ENCODE assay signal across 9 mouse cellular contexts in genomic region chr12:111688069-111688428, GRCm38 (mm10). TPM values are rescaled to one million over a fixed set of nuclear protein-coding genes. Genes with fewer than 3 reads are reported as not detected.
DNase-seq lines count a peak whose midpoint lies in the region; ATAC-seq and TF ChIP-seq lines count a peak whose summit lies in the region.
"Had no signal": no experiment of that assay in that cellular context is flagged by ENCODE, and none has a peak within 500 bp of the region (broad histone marks: within the 10 kb centered on the region; RNA-seq: fewer than 3 reads in every experiment).

No protein-coding gene starts in this region.

- TF ChIP-seq EP300 in lung, postnatal 0 days (IDR thresholded peaks at IDR 0.05): no peak

- no peaks in the 10 kb centered on the region for H3K9me3 ChIP-seq in heart, embryonic 12.5 days (replicated peaks)
- no peaks in the 10 kb centered on the region for H3K9me3 ChIP-seq in lung, postnatal 0 days (ENCODE audit: low read length)
- H3K9me3 ChIP-seq in hindbrain, postnatal 0 days (ENCODE audit: low read length): no peaks in the 10 kb centered on the region
- no peaks in the 10 kb centered on the region for H3K9me3 ChIP-seq in stomach, embryonic 15.5 days

- peaks cover 67% of the 10 kb centered on the region for H3K4me1 ChIP-seq in heart, embryonic 12.5 days (replicated peaks)
- peaks cover 4% of the 10 kb centered on the region; the same call in 1 of the 2 replicates for H3K4me1 ChIP-seq in lung, postnatal 0 days (ENCODE audit: insufficient read depth, low read depth, low read length)
- H3K4me1 ChIP-seq in hindbrain, postnatal 0 days (ENCODE audit: insufficient read depth, low read length): peaks cover 25% of the 10 kb centered on the region
- peaks cover 22% of the 10 kb centered on the region for H3K4me1 ChIP-seq in stomach, embryonic 15.5 days

- 19% methylated on average over 2 of the region's 2 CpGs for WGBS in heart, embryonic 12.5 days
- 20% methylated on average over 2 of the region's 2 CpGs for WGBS in lung, postnatal 0 days
- 29% methylated on average over 2 of the region's 2 CpGs for WGBS in hindbrain, postnatal 0 days
- 26% methylated on average over 2 of the region's 2 CpGs for WGBS in stomach, embryonic 15.5 days

- H3K27me3 ChIP-seq in heart, embryonic 12.5 days (replicated peaks): no peaks in the 10 kb centered on the region
- no peaks in the 10 kb centered on the region for H3K27me3 ChIP-seq in lung, postnatal 0 days (replicated peaks; ENCODE audit: insufficient read depth, low read length)
- no peaks in the 10 kb centered on the region for H3K27me3 ChIP-seq in hindbrain, postnatal 0 days (ENCODE audit: insufficient read depth, low read length)
- no peaks in the 10 kb centered on the region for H3K27me3 ChIP-seq in stomach, embryonic 15.5 days (replicated peaks)
- H3K27me3 ChIP-seq: CH12.LX had no signal

- 0 out of 2 replicates have a peak, but pooled peaks cover 4% of the 10 kb centered on the region for H3K36me3 ChIP-seq in heart, embryonic 12.5 days
- H3K36me3 ChIP-seq in lung, postnatal 0 days (ENCODE audit: insufficient read depth, low read length): no peaks in the 10 kb centered on the region
- H3K36me3 ChIP-seq in hindbrain, postnatal 0 days (ENCODE audit: insufficient read depth, low read length): no peaks in the 10 kb centered on the region
- no peaks in the 10 kb centered on the region for H3K36me3 ChIP-seq in stomach, embryonic 15.5 days

- DNase-seq in heart, postnatal 4 days: no peak
- no peak for DNase-seq in lung, postnatal 0 days (ENCODE audit: low spot score)
- no peak for DNase-seq in lung, postnatal 36 days
- DNase-seq in hindbrain, postnatal 0 days (ENCODE audit: low spot score): peak; percentile 33
- DNase-seq in adrenal gland, adult 18-20 months (ENCODE audit: low spot score in 2 of 2): no peak
- DNase-seq in layer of hippocampus, adult 8-10 months (ENCODE audit: low spot score in 2 of 2): no peak

- H3K4me2 ChIP-seq in heart, embryonic 12.5 days: peak overlapping the region; percentile 19; the same call in 1 of the 2 replicates
- no peak overlapping the region for H3K4me2 ChIP-seq in lung, postnatal 0 days (replicated peaks; ENCODE audit: low read depth, low read length)
- no peak overlapping the region for H3K4me2 ChIP-seq in hindbrain, postnatal 0 days (ENCODE audit: low read depth, low read length)
- no peak overlapping the region for H3K4me2 ChIP-seq in stomach, embryonic 15.5 days

- peak overlapping the region; percentile 91 for H3K27ac ChIP-seq in heart, embryonic 12.5 days (ENCODE audit: poor library complexity, severe bottlenecking)
- peak overlapping the region; percentile 63 for H3K27ac ChIP-seq in lung, postnatal 0 days (ENCODE audit: low read length)
- H3K27ac ChIP-seq in hindbrain, postnatal 0 days: peak overlapping the region; percentile 90
- peak overlapping the region; percentile 75; the same call in 1 of the 2 replicates for H3K27ac ChIP-seq in stomach, embryonic 15.5 days

- H3K9ac ChIP-seq in heart, embryonic 12.5 days: peak overlapping the region; percentile 60; the same call in 1 of the 2 replicates
- no peak overlapping the region for H3K9ac ChIP-seq in lung, postnatal 0 days (replicated peaks; ENCODE audit: low read depth)
- peak overlapping the region; percentile 34; the same call in 1 of the 2 replicates for H3K9ac ChIP-seq in hindbrain, postnatal 0 days (replicated peaks; ENCODE audit: low read length)
- H3K9ac ChIP-seq in stomach, embryonic 15.5 days: no peak overlapping the region

- H3K4me3 ChIP-seq in heart, embryonic 12.5 days: no peak overlapping the region
- H3K4me3 ChIP-seq in lung, postnatal 0 days (ENCODE audit: low read depth, low read length): no peak overlapping the region
- no peak overlapping the region for H3K4me3 ChIP-seq in hindbrain, postnatal 0 days (ENCODE audit: low read length)
- no peak overlapping the region for H3K4me3 ChIP-seq in stomach, embryonic 15.5 days (replicated peaks)

- ATAC-seq in heart, embryonic 12.5 days (ENCODE audit: insufficient number of reproducible peaks, low FRiP score): no peak
- no peak for ATAC-seq in lung, postnatal 0 days
- no peak for ATAC-seq in hindbrain, postnatal 0 days
- ATAC-seq in stomach, embryonic 15.5 days (ENCODE audit: insufficient read depth, low FRiP score, low read depth): no peak

- TF ChIP-seq CTCF in lung, postnatal 0 days (IDR thresholded peaks at IDR 0.05): no peak
- TF ChIP-seq CTCF in hindbrain, postnatal 0 days (IDR thresholded peaks at IDR 0.05; ENCODE audit: low read depth): no peak

RNA-seq across cellular contexts. Expression of gene Trmt61a, which starts 10.1 kb away (rescaled TPM):
- polyA plus RNA-seq in heart, embryonic 12.5 days (2016; fragmentation: Nextera tagmentation; extraction: Ambion mirVana): 8.8 and 10.2 TPM in 2 replicates
- total RNA-seq in heart, postnatal 4 days (2021): 1 to 10 TPM; 9.4 to 9.8 TPM
- polyA plus RNA-seq in lung, postnatal 0 days (2015; fragmentation: Nextera tagmentation; extraction: Ambion mirVana): 4.3 and 4.5 TPM in 2 replicates
- 29.7 and 32.7 TPM in 2 replicates for total RNA-seq in hindbrain, postnatal 0 days (2014; rRNA removed)
- 9.2 TPM in 2 replicates for polyA plus RNA-seq in hindbrain, postnatal 0 days (2015; fragmentation: Nextera tagmentation; extraction: Ambion mirVana)
- polyA plus RNA-seq in stomach, embryonic 15.5 days (2015; fragmentation: Nextera tagmentation; extraction: Ambion mirVana): 14.6 TPM in 2 replicates
- 10 to 100 TPM; 16.3 to 20.1 TPM for total RNA-seq in adrenal gland, adult 18-20 months (2021)
- 10 to 100 TPM; 15.0 to 22.3 (median 19.5) TPM for total RNA-seq in layer of hippocampus, adult 8-10 months (2022)

RNA-seq across cellular contexts. Expression of gene Ckb, which starts 15.9 kb away (rescaled TPM):
- 363 and 373 TPM in 2 replicates for polyA plus RNA-seq in heart, embryonic 12.5 days (2016; fragmentation: Nextera tagmentation; extraction: Ambion mirVana)
- 100 to 1,000 TPM; 165 to 181 TPM for total RNA-seq in heart, postnatal 4 days (2021)
- polyA plus RNA-seq in lung, postnatal 0 days (2015; fragmentation: Nextera tagmentation; extraction: Ambion mirVana): 153 TPM in 2 replicates
- total RNA-seq in hindbrain, postnatal 0 days (2014; rRNA removed): 3,255 and 3,584 TPM in 2 replicates
- polyA plus RNA-seq in hindbrain, postnatal 0 days (2015; fragmentation: Nextera tagmentation; extraction: Ambion mirVana): 2,405 and 2,624 TPM in 2 replicates
- 607 and 634 TPM in 2 replicates for polyA plus RNA-seq in stomach, embryonic 15.5 days (2015; fragmentation: Nextera tagmentation; extraction: Ambion mirVana)
- 10 to 100 TPM; 45.2 to 76.0 TPM for total RNA-seq in adrenal gland, adult 18-20 months (2021)
- 1,000 to 10,000 TPM; 1,127 to 1,400 (median 1,206) TPM for total RNA-seq in layer of hippocampus, adult 8-10 months (2022)

RNA-seq across cellular contexts. Expression of gene Bag5, which starts 25.0 kb away (rescaled TPM):
- polyA plus RNA-seq in heart, embryonic 12.5 days (2016; fragmentation: Nextera tagmentation; extraction: Ambion mirVana): 40.2 and 41.3 TPM in 2 replicates
- total RNA-seq in heart, postnatal 4 days (2021): 10 to 100 TPM; 29.3 to 32.6 TPM
- polyA plus RNA-seq in lung, postnatal 0 days (2015; fragmentation: Nextera tagmentation; extraction: Ambion mirVana): 48.9 and 52.5 TPM in 2 replicates
- total RNA-seq in hindbrain, postnatal 0 days (2014; rRNA removed): 21.1 and 22.7 TPM in 2 replicates
- 60.1 and 64.3 TPM in 2 replicates for polyA plus RNA-seq in hindbrain, postnatal 0 days (2015; fragmentation: Nextera tagmentation; extraction: Ambion mirVana)
- 49.5 and 50.9 TPM in 2 replicates for polyA plus RNA-seq in stomach, embryonic 15.5 days (2015; fragmentation: Nextera tagmentation; extraction: Ambion mirVana)
- 10 to 100 TPM; 43.1 to 43.7 TPM for total RNA-seq in adrenal gland, adult 18-20 months (2021)
- 10 to 100 TPM; 47.1 to 50.7 (median 48.3) TPM for total RNA-seq in layer of hippocampus, adult 8-10 months (2022)

RNA-seq across cellular contexts. Expression of gene Apopt1, which starts 25.0 kb away (rescaled TPM):
- polyA plus RNA-seq in heart, embryonic 12.5 days (2016; fragmentation: Nextera tagmentation; extraction: Ambion mirVana): 46.6 and 48.8 TPM in 2 replicates
- total RNA-seq in heart, postnatal 4 days (2021): 10 to 100 TPM; 40.0 to 42.1 TPM
- polyA plus RNA-seq in lung, postnatal 0 days (2015; fragmentation: Nextera tagmentation; extraction: Ambion mirVana): 42.3 and 43.1 TPM in 2 replicates
- total RNA-seq in hindbrain, postnatal 0 days (2014; rRNA removed): 23.6 and 28.1 TPM in 2 replicates
- polyA plus RNA-seq in hindbrain, postnatal 0 days (2015; fragmentation: Nextera tagmentation; extraction: Ambion mirVana): 60.3 and 63.9 TPM in 2 replicates
- 46.4 and 51.3 TPM in 2 replicates for polyA plus RNA-seq in stomach, embryonic 15.5 days (2015; fragmentation: Nextera tagmentation; extraction: Ambion mirVana)
- total RNA-seq in adrenal gland, adult 18-20 months (2021): 10 to 100 TPM; 61.0 to 61.3 TPM
- 10 to 100 TPM; 30.9 to 34.4 (median 33.7) TPM for total RNA-seq in layer of hippocampus, adult 8-10 months (2022)

Comparison
In these comparisons a context has a peak if more than half of its experiments do, and no peak if none do; other contexts are left out.
1. H3K9ac ChIP-seq: peak in heart, embryonic 12.5 days (single experiment) and hindbrain, postnatal 0 days (single experiment); none in lung, postnatal 0 days (single experiment) and stomach, embryonic 15.5 days (single experiment).
2. RNA of gene Ckb, which starts 15.9 kb away (total RNA-seq): 3,255 to 3,584 TPM in hindbrain, postnatal 0 days and 1,127 to 1,400 TPM in layer of hippocampus, adult 8-10 months; 165 to 181 TPM in heart, postnatal 4 days and 45.2 to 76.0 TPM in adrenal gland, adult 18-20 months; every median in the first group is over 4 times any median in the second.
3. Peak in every context shown above with its lines, with median percentiles within 50 percentile points of each other: H3K27ac ChIP-seq.